Mouse (Mus musculus) erythroblast, adult 5-6 weeks (primary cell): ENCODE measurements around the gene Hcn1. TPM values are rescaled to one million over a fixed set of nuclear protein-coding genes. Genes with fewer than 3 reads are reported as not detected.

Source experiments
- ATAC-seq: replicated peaks from 2 replicates; pipeline ENCODE4 v1.8.0; 2016; ENCODE audit warnings: moderate number of reproducible peaks, mild to moderate bottlenecking, moderate TSS enrichment, inconsistent platforms; ENCODE audit not compliant: poor library complexity, low FRiP score, severe bottlenecking
- total RNA-seq, 2 experiments: library from RNA; stranded (forward) in 1 of 2; stranded (reverse) in 1 of 2; fragments of 150-400 nt in 1 of 2; fragments of 200-764, 138-1000 nt in 1 of 2; gene quantifications; 2 replicates each; pipeline versions ENCODE4 v1.2.3 to v1.2.4; 2015 to 2017; ENCODE audit warnings: low replicate concordance in 2 of 2

The Hcn1 gene
- total RNA-seq (2015; ENCODE audit: low replicate concordance) (not detected in 2 replicates), total RNA-seq (2017; ENCODE audit: low replicate concordance) (0.14 TPM in 1 of 2 replicates, not detected in the other)

DNA sequence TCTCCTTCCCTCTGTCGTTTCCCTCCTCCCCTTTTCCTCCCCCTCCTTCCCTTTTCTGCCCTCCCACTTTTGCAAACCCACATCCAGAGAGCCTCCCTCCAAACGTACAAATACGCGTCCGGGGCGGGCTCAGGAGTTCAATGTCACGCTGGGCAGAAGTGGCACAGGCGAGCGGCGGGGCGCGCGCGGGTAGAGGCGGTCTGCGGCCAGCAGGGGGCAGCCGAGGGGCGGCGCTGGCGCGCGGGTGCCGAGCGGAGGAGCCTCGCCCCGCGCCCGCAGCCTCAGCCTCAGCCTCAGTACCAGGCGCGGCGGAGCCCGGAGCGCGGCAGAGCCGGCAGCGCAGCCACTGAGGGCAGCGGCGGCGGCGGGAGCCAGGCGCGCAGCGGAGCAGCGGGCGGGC is at the start of gene Hcn1:
Hcn1 (plus strand) TSS at position 140 of the 400 bp plus-strand sequence.
- 0 out of 2 replicates have a peak, but pooled peaks have one; percentile 25 for ATAC-seq

DNA sequence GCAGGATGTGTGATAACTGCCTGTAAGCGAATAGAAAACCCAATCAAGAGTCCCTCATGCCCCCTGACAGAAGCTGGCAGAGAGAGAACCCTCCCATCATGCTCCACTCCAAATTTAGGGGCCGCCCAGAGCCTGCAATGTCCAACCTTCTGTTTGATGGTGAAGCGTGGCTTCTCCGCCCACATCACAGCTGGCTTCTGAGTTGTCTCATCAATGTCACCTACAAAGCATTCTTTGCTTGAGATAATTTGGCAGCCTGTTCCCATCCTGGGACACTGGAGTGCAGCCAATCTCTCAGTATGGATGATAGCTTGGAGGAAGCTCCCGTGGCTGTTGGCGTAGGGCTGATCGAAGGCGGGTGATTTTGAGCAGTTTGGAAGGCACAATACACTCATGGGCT is 34.9 kb upstream of the Hcn1 start:
- ATAC-seq, result no peak

DNA sequence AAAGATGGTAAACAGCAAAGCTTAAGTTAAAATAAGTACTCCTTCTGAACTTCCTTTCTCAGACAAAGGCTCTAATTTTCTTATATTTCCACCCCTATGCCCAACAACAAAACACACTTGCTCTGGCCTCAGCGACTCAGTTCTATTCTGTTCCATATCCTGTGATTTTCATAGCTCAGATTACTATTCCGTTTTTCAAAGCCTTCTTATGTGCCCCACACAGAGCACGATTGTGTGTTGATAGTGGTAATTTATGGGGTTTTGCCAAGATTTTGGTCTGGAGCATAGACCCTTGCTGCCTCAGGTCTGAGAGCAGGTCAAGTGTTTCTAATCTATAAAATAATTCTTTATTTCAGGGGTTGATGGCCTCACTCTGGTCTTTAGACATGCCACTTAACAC is 30.4 kb upstream of the Hcn1 start:
- no peak for ATAC-seq

DNA sequence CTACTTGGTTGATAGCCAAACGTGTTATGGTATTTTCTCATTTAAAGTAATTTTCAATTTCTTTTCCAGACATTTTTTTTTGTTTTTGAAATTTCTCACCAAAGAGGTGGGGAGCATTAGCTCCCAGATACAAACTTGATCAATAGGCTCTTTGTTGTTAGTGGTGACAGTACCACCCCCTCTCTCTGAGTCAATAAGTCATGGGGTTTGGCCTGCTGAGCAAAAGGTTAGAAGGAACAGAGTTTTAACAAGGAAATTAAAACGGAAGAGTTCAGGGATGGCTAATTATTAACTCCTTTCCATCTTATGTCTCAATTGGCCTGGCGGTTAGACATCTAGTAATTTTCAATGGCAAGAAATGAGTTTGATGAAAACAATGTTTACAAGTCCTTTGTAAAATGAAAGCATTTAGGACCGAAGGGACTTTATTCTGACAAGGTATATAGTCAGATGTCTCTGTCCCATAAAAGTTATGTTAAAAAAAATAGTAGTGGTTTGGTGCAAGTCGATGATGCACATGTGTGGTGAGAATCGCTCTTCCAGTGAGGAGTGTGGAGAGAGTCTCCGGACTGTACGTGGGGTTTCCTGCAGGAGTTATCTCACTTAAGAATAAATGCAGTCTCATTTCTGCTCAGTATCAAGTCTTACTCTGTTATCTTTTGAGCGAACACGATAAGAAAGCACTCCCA is 7.5 kb upstream of the Hcn1 start:
- no peak for ATAC-seq

DNA sequence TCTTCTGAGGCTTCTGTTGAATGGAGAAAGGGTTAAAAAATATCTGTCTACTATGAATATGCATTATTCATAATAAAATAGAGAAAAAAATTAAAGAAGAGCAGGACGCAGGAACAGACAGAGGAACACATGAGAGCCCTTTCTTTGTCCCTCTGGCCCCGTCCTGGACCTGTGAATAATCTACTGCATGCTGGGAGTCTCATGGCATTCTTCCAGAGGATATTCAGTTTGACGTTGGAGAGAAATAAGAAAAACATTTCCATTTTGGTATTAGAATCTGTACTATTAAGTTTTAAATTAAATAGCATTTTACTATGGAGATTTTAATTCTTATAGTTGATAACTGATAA is 7.0 kb upstream of the Hcn1 start:
- ATAC-seq, result no peak

DNA sequence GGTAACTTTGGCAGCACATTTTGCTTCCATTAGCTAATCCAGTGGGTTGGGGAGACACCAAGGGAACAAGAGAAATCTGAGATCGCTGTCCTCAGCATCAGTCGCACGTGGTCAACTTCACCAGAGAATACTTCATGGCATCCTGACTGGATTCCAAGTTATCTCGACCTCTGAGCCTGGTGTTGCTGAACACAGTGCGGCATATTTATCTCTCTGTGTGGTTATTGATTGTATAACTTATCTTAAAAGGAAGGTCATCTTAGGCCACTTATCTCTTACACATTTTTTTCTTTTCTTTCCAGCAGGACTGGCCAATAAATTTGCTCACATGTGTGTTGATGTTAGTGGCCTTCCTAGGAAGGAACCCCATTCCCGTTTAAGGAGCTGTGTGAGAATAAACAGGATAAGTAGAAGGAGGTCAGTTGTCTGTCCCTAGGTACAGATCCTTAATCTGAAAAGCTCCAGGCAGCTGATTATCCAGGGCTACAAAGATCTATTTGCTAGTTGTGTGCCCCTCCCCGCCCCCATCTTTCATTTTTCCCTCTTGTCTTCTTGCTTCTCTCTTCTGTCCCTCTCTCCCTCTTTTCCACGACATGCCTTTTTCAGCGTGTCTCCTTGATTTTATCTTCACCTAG is 672 bp upstream of the Hcn1 start:
- ATAC-seq, result no peak

DNA sequence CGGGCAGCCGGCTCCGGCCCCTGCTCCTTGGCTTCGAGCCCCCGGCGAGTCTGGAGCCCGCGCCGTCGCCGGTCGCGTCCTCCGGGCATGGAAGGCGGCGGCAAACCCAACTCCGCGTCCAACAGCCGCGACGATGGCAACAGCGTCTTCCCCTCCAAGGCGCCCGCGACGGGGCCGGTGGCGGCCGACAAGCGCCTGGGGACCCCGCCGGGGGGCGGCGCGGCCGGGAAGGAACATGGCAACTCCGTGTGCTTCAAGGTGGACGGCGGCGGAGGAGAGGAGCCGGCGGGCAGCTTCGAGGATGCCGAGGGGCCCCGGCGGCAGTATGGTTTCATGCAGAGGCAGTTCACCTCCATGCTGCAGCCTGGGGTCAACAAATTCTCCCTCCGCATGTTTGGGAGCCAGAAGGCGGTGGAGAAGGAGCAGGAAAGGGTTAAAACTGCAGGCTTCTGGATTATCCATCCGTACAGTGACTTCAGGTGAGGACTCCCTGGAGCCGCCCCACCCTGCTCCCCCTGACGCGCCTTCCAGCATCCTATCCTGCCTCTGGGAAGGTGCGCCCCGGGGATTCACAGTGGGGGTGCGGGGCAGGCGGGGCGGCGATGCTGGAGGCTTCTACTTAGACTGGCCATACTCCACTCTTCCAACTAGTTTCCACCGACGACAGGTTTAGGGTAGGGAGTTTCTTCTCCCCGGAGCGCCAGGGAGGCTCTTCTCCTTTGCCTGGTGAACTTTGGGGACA is 668 bp downstream of the Hcn1 start:
- no peak for ATAC-seq

DNA sequence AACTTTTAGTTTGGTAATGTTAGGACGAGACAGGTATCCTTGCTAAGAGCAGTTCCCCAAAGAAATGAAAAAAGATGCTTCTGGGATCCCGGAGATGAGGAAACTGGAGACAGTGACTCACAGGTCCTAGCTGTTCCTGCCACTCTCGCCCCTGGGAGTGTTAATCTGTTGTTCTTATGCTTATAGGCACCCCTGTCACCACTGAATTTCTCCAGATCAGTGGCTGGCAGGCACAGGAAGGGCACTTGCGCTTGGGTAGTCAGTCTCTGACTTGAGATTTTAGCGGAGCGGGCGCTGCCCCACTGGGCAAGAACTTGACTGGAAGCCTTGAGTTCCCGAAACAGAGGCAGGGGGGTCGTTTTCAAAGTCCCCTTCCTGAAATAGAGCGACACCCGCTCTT is 1.3 kb downstream of the Hcn1 start:
- ATAC-seq, result no peak

DNA sequence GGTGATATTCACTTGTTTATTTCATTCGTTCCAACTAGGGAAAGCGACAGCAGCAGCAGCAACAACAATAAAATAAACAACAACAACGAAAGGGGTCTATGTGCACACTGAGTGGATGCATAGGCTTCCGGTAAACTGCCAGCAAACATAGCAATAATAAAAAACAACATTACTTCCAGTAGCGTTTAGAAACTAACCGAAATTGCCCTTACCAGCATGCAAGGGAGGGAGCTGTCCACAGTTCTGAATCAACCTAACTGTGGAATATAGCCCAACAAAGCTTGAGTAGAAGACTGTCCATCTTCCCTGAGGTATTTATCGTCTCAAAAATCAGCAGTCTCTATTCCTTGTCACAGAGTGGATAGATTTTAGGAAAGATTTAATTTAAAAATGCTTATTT is 2.0 kb downstream of the Hcn1 start:
- ATAC-seq, result no peak

DNA sequence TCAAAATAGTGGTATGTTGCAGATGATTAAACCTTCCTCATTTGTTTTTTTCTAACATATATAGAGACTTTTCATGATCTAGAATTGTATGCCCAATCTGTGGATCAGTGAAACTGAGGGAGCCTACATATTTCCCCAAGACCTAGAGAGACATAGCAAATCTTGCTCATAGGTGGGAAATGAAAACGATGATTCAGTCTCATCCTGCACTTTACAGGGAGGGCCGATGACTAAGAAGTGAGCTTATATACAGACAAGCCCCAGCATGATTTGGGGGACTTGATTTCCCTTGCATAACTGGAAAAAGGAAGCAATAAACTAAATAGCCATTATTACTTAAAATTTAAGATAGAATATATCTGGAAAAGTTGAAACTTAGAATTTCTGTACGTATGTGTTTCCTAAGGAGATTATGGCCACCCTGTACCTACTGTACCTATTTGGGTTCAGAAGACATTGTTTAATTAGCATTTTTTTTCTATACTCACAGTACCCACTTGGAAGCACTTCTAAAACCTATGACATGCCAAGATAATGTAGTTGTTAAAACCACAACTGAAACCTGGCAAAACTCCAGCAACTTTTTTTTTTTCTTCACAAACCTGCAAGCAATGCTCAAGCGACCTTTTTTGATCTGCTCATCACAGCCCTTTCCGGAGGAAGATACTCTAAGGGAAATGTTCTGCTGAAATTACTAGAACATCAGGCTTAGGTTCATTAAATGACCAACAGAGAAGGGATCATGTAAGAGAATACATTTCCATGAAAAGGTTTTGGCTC is 3.0 kb downstream of the Hcn1 start:
- ATAC-seq, result no peak

DNA sequence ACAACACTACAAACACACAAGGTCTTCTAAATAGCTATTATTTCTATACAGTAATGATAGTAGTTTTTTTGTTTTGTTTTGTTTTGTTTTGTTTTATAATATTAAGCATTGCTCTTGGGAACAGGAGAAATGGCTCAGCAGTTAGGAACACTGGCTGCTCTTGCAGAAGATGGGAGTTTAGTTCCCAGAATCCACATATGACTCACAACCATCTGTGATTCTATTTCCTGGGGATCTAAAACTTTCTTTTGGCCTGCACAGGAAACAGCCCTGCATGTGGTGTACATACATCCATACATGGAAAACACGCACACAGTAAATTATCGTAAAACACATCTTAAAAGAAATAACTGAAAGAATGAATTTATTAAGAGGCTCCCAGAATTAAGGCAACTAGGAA is 9.8 kb downstream of the Hcn1 start:
- ATAC-seq, result no peak

DNA sequence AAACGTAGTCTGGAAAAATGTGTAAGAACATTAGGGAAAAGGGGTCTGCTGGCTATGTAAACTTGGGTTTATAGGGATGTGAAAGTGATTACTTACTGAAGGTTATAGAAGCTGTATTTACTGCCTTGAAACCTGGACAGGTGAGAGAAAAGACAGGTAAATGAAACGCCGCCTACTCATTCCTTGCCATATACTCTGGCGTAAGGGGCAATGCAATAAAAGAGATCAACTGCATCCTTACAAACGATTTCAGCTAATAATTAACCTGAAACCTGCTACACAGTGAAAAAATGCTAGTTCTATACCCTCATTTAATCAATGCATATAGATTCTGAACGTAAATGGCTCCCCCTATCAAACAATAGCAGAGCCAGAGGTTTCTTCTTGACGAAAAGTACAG is 17.4 kb downstream of the Hcn1 start:
- no peak for ATAC-seq

DNA sequence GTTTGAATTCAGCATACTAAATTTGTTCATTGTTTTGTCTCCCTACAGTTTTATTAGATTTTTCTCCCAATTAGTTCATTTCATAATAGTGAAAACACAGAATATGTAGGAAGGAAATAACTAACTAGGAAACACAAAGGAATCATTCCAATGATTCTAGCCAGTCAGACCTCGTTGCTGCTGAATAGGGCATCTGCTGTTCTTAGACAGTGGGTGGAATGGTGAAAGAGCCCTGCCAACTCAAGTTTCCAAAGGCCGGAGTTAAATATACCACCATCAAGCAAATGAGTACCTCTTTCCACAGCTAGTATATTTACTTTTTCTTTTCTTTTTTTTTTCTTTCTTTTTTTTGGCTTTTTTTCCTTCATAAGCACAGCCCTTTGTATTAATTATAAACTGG is 55.4 kb downstream of the Hcn1 start:
- ATAC-seq, result no peak

DNA sequence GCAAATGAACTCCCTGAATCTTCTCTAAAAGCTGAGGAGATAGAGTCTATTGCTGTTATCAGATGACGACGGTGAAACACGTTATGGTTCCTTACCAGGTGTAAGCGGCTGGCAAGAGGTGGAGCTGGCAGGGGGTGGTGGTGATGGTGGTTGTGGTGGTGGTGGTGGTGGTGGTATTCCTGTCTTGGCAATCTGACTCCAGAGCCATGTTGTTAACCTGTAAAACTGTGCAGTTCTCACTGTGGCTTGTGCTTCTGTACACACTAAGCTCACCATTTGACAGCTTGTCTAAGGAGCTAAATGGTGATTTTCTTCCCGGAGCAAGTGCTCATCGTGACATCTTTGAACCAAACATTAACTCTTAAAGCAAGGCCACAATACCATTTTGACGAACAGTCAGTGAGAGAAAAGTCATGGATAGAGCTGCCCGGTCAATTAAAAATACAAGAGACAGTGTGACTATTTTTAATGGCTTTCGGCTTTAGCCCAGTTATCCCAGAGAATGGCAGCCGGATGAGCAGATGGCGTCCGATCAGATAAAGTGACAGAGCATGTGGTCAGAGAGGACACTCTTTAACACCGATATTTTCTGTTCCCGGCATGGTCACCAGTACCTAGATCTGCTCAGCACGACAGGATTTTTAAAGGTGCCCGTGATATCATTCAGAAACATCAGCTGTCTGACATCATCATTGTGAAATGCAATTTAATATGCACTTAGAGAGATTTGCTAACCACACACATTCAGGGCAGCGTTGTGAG is 56.5 kb downstream of the Hcn1 start:
- no peak for ATAC-seq

DNA sequence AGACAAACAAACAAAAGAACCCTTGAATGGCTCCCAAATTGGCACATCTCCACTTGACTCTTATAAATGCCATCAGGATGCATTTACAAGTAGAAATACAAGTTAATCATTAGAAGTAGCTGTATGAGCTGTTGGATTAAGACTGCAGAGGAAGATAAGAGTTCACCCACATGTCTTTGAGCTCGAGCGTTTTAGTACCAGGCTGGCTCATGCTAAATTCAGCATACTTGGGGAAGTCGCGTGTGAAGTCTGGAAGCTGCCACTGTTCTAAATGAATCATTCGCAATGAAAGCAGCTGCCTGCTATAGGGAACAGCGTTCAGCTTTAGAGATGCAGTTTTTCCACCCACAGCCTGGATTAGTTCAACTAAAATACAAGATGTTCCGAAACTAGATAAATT is 57.4 kb downstream of the Hcn1 start:
- ATAC-seq, result no peak

DNA sequence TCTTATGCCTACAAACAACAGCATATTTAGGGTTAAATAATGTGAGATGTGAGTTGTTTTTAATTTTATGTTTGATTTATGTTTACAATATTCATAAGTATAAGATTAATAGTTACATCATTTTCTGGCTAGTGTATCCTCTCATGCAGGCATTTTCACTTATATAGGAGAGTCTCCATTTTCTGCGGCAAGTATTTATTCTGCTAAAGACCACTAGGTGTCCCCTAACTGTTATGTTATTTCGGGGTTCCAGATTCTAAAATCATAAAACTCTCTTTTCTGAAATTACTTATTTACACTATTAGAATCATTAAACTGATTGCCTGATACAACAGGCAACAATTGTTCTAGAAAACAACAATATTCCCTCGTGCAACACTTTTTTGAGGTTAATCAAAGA is 60.5 kb downstream of the Hcn1 start:
- no peak for ATAC-seq

DNA sequence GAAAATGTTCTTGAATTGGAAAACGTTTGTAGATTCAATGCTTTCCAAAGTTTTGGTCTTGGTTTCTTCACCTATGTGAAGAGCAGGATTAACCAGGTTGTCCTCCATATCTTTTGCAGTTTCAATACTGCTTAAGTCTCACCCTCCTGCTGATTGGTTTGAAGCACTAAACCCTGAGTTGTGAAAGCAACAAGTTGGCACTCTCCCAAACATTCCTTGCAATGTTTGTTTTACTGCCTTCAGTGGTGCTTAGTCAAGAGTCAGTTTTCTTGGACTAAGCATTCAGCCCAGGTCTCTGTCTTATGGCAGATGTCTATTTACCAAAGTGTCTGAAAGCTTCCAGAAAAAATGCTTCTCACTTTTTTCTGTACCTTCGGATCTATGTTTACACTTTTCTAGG is 67.2 kb downstream of the Hcn1 start:
- ATAC-seq, result no peak

DNA sequence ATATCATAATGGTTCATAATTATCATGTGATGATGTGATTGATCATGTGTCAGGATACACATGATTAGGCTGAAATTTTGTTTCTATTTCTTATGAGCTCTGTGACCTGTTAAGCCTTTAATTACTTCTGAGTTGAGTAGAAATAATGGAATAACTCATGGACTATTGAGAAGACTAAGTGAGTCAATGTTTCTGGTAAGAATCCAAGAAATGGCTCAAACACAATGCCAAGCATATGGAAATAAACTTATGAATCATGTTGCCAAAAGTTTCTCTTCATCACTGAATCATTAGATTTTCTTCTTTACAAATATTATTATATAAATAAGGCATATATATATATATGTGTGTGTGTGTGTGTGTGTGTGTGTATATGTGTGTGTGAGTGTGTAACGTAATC is 69.7 kb downstream of the Hcn1 start:
- ATAC-seq, result no peak

DNA sequence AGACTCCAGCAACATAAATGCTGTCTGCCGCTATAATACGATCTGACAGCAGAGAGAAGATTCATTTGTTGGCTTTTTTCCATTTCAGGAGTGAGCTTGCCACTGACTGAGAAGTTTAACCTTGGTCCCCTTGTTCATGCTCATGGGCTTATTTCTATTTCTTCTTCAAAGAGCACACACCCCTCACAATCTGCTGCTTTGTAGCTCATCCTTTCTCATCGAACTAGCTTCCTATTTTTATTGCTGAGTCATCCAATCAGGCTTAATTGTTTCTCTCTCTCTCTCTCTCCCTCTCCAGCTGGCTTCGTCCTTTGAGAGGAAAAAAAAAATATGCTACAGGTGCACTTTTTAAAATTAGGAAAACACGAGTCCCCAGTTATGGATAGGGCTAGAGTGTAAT is 74.3 kb downstream of the Hcn1 start:
- no peak for ATAC-seq

DNA sequence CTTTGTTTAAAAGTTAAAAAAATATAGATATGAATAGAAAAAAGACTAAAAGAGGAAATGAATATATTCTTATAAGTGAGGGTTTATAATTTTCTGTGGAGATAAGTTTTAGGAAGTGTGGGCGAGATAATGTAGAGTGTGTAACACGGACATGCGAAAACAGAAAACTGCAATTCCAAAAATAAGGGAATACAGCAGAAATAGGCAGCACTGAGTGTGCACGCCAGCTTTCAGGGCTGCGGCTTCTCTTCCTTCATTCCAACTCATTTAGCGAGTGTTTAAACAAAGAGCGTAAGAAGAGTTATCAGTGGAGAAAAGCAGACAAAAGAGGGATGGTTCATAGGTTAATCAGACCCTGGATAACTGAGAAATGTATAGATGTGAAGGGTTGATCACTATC is 85.5 kb downstream of the Hcn1 start:
- ATAC-seq, result no peak
